Mouse (Mus musculus) forelimb bud, embryonic 11.5 days (tissue): ENCODE data around the gene Racgap1.

Experiments
- DNase-seq: peaks from one replicate; pipeline ENCODE4 v3.0.0-alpha.2; 2012; ENCODE audit warnings: low read depth, low spot score

The Racgap1 gene

GRCm38 (mm10) chr15:99619821-99620220 lies 31.6 kb downstream of the Racgap1 start:
- no peak for DNase-seq

GRCm38 (mm10) chr15:99618595-99618994 lies 32.9 kb downstream of the Racgap1 start:
- no peak for DNase-seq

- DNase-seq = no peak
Measured at GRCm38 (mm10) chr15:99615246-99615645, 36.2 kb downstream of the Racgap1 start.

GRCm38 (mm10) chr15:99614753-99615152 lies 36.7 kb downstream of the Racgap1 start:
- no peak for DNase-seq

- DNase-seq = no peak
Measured at GRCm38 (mm10) chr15:99614273-99614672, 37.2 kb downstream of the Racgap1 start.

- DNase-seq = no peak
Measured at GRCm38 (mm10) chr15:99611563-99611962, 39.9 kb downstream of the Racgap1 start.

- DNase-seq = no peak
Measured at GRCm38 (mm10) chr15:99608382-99609125, 42.9 kb downstream of the Racgap1 start.

GRCm38 (mm10) chr15:99607388-99608113 lies 43.9 kb downstream of the Racgap1 start:
- peak; percentile 48 for DNase-seq

- no peak for DNase-seq
Measured at GRCm38 (mm10) chr15:99606515-99606914, 44.9 kb downstream of the Racgap1 start.

GRCm38 (mm10) chr15:99605595-99605994 lies 45.9 kb downstream of the Racgap1 start:
- no peak for DNase-seq

- no peak for DNase-seq
Measured at GRCm38 (mm10) chr15:99603216-99603615, 48.2 kb downstream of the Racgap1 start.

GRCm38 (mm10) chr15:99602206-99602820 lies 49.1 kb downstream of the Racgap1 start:
- no peak for DNase-seq

GRCm38 (mm10) chr15:99601823-99602120 lies 49.7 kb downstream of the Racgap1 start:
- DNase-seq = no peak

GRCm38 (mm10) chr15:99600986-99601822 lies 50.3 kb downstream of the Racgap1 start, which contains the start of gene Aqp6:
TSS of gene Aqp6 (plus strand) at chr15:99601400.
- no peak for DNase-seq

GRCm38 (mm10) chr15:99599245-99600070 lies 52.0 kb downstream of the Racgap1 start:
- no peak for DNase-seq

GRCm38 (mm10) chr15:99597596-99597995 lies 53.9 kb downstream of the Racgap1 start:
- no peak for DNase-seq

- no peak for DNase-seq
Measured at GRCm38 (mm10) chr15:99596841-99597240, 54.6 kb downstream of the Racgap1 start.

GRCm38 (mm10) chr15:99596056-99596687 lies 55.3 kb downstream of the Racgap1 start:
- peak; percentile 91 for DNase-seq

- no peak for DNase-seq
Measured at GRCm38 (mm10) chr15:99594951-99595350, 56.5 kb downstream of the Racgap1 start.

- DNase-seq = no peak
Measured at GRCm38 (mm10) chr15:99592877-99593276, 58.6 kb downstream of the Racgap1 start.
